Mouse (Mus musculus): ENCODE measurements around the gene Mis12.
A peak's percentile ranks its signal among the peaks of the same experiment; 100 is the strongest.

Mis12 gene

GRCm38 (mm10) chr11:71017051-71017450 is 2.4 kb upstream of the Mis12 start:
- no peak for DNase-seq (ENCODE audit: low spot score)

- DNase-seq (ENCODE audit: low spot score), result no peak
Observed at GRCm38 (mm10) chr11:71018416-71019200, 803 bp upstream of the Mis12 start.

GRCm38 (mm10) chr11:71028280-71028679 is 8.9 kb downstream of the Mis12 start:
- DNase-seq (ENCODE audit: low spot score), result no peak

- DNase-seq (ENCODE audit: low spot score), result no peak
Observed at GRCm38 (mm10) chr11:71029403-71030118, 10.2 kb downstream of the Mis12 start.

GRCm38 (mm10) chr11:71032070-71032469 is 12.7 kb downstream of the Mis12 start:
- no peak for DNase-seq (ENCODE audit: low spot score)

GRCm38 (mm10) chr11:71032491-71033162 is 13.2 kb downstream of the Mis12 start:
- peak; percentile 58 for DNase-seq (ENCODE audit: low spot score)

GRCm38 (mm10) chr11:71033163-71033761 is 13.9 kb downstream of the Mis12 start, which contains the start of gene 6330403K07Rik:
Gene 6330403K07Rik, minus strand, starts transcription at chr11:71033513.
- DNase-seq (ENCODE audit: low spot score), result peak; percentile 89

- no peak for DNase-seq (ENCODE audit: low spot score)
Observed at GRCm38 (mm10) chr11:71039526-71040298, 20.3 kb downstream of the Mis12 start.

GRCm38 (mm10) chr11:71052554-71052953 is 33.1 kb downstream of the Mis12 start:
- peak; percentile 67 for DNase-seq (ENCODE audit: low spot score)

- DNase-seq (ENCODE audit: low spot score), result no peak
Observed at GRCm38 (mm10) chr11:71076342-71076741, 56.9 kb downstream of the Mis12 start.
